Mouse (Mus musculus) neural tube, embryonic 14.5 days (tissue): ENCODE measurements around the gene Rasal1. TPM values are rescaled to one million over a fixed set of nuclear protein-coding genes. Genes with fewer than 3 reads are reported as not detected.
A peak's percentile ranks its signal among the peaks of the same experiment; 100 is the strongest.

ENCODE experiments used
- ATAC-seq: fragments of 200-750 bp; cut with Nextera tagmentation; 2 replicates; pipeline ENCODE4 v1.8.0; 2017; ENCODE audit warnings: low read depth, mild to moderate bottlenecking, moderate TSS enrichment, moderate library complexity
- H3K27ac ChIP-seq: fragments of 300-500 bp; sonication (generic); 2 replicates; pipeline ENCODE4 v1.5.1; 2014; ENCODE audit warnings: low read depth, mild to moderate bottlenecking, control low read depth, low read length, moderate library complexity, mixed read lengths
- H3K27me3 ChIP-seq: fragments of 300-500 bp; sonication (generic); 2 replicates; pipeline ENCODE4 v1.6.1; 2014; ENCODE audit warnings: low read length; ENCODE audit not compliant: control insufficient read depth, insufficient read depth
- H3K36me3 ChIP-seq: fragments of 300-500 bp; sonication (generic); 2 replicates; pipeline ENCODE4 v1.6.1; 2014; ENCODE audit warnings: low read length, mixed read lengths; ENCODE audit not compliant: control insufficient read depth, insufficient read depth
- H3K4me1 ChIP-seq: fragments of 300-500 bp; sonication (generic); 2 replicates; pipeline ENCODE4 v1.6.1; 2014; ENCODE audit warnings: low read length; ENCODE audit not compliant: control insufficient read depth, insufficient read depth
- H3K4me2 ChIP-seq: fragments of 300-500 bp; sonication (generic); 2 replicates; pipeline ENCODE4 v1.6.1; 2014; ENCODE audit warnings: mild to moderate bottlenecking, low read depth, low read length, control low read depth
- H3K4me3 ChIP-seq: fragments of 300-500 bp; sonication (generic); 2 replicates; pipeline ENCODE4 v1.5.1; 2014; ENCODE audit warnings: low read depth, low read length, control low read depth, mixed read lengths
- H3K9ac ChIP-seq: fragments of 300-500 bp; sonication (generic); replicated peaks from 2 replicates; pipeline ENCODE4 v1.6.1; 2014; ENCODE audit warnings: low read depth, mild to moderate bottlenecking, control low read depth, low read length, mixed read lengths
- H3K9me3 ChIP-seq: fragments of 300-500 bp; sonication (generic); 2 replicates; pipeline ENCODE4 v1.6.1; 2016; ENCODE audit warnings: low read length; ENCODE audit not compliant: control insufficient read depth
- WGBS: fragments of 180-500 bp; shearing (Covaris S2); extraction: QIAGEN DNeasy Blood & Tissue Kit; methylation state at CpG from one replicate; pipeline ENCODE4 v1.1.7; 2014; 5-methylcytosine and 5-hydroxymethylcytosine counted together
- polyA plus RNA-seq: library from polyadenylated mRNA; unstranded; fragments of >200 nt; fragmentation: Nextera tagmentation; extraction: Ambion mirVana; gene quantifications from 2 replicates; pipeline ENCODE4 v1.2.1, GENCODE M21; 2014

Rasal1 gene
- 0.13 and 0.33 TPM in 2 replicates for polyA plus RNA-seq

- H3K36me3 ChIP-seq = no peaks in the 10 kb centered on the region
- no peak within 1 kb of the TSS for H3K27ac ChIP-seq
- peak within 1 kb of the TSS; percentile 34 for H3K4me2 ChIP-seq
- H3K9ac ChIP-seq = no peak within 1 kb of the TSS
- H3K4me1 ChIP-seq = peaks cover 4% of the 10 kb centered on the region; the same call in 1 of the 2 replicates
- H3K27me3 ChIP-seq = peaks cover 22% of the 10 kb centered on the region
- peak; percentile 31; the same call in 1 of the 2 replicates for ATAC-seq
- no peaks in the 10 kb centered on the region for H3K9me3 ChIP-seq
- H3K4me3 ChIP-seq = no peak within 1 kb of the TSS
- WGBS = 2% methylated on average over 43 of the region's 53 CpGs
These were observed at the start of gene Rasal1 for GRCm38 (mm10) chr5:120648569-120649373. TSS of gene Rasal1 (plus strand) at chr5:120648812.

- Histone ChIP-seq H3K4me1 (no peaks in the 10 kb centered on the region), H3K27ac (no peak overlapping the region), H3K4me2 (no peak overlapping the region), H3K9me3 (no peaks in the 10 kb centered on the region), H3K9ac (no peak overlapping the region), H3K36me3 (no peaks in the 10 kb centered on the region), H3K27me3 (no peaks in the 10 kb centered on the region), H3K4me3 (no peak overlapping the region)
- WGBS = 93% methylated on average over 6 of the region's 6 CpGs
- no peak for ATAC-seq
These were observed 49.0 kb upstream of the Rasal1 start for GRCm38 (mm10) chr5:120599625-120600024.

- no peaks in the 10 kb centered on the region for H3K9me3 ChIP-seq
- H3K4me1 ChIP-seq = peaks cover 5% of the 10 kb centered on the region; the same call in 1 of the 2 replicates
- H3K27me3 ChIP-seq = no peaks in the 10 kb centered on the region
- 40% methylated on average over 11 of the region's 11 CpGs for WGBS
- no peak overlapping the region for H3K27ac ChIP-seq
- no peak overlapping the region for H3K4me2 ChIP-seq
- no peak overlapping the region for H3K9ac ChIP-seq
- ATAC-seq = no peak
- H3K4me3 ChIP-seq = no peak overlapping the region
- H3K36me3 ChIP-seq = no peaks in the 10 kb centered on the region
These were observed 47.5 kb upstream of the Rasal1 start for GRCm38 (mm10) chr5:120600946-120601668.

- WGBS = 94% methylated on average over 12 of the region's 12 CpGs
- no peaks in the 10 kb centered on the region for H3K36me3 ChIP-seq
- no peaks in the 10 kb centered on the region for H3K9me3 ChIP-seq
- H3K4me2 ChIP-seq = no peak overlapping the region
- peaks cover 5% of the 10 kb centered on the region; the same call in 1 of the 2 replicates for H3K4me1 ChIP-seq
- H3K4me3 ChIP-seq = no peak overlapping the region
- no peak for ATAC-seq
- H3K9ac ChIP-seq = no peak overlapping the region
- H3K27me3 ChIP-seq = no peaks in the 10 kb centered on the region
- no peak overlapping the region for H3K27ac ChIP-seq
These were observed 46.4 kb upstream of the Rasal1 start for GRCm38 (mm10) chr5:120602210-120602609.

- 65% methylated on average over 7 of the region's 7 CpGs for WGBS
- Histone ChIP-seq H3K36me3 (no peaks in the 10 kb centered on the region), H3K27ac (no peak overlapping the region), H3K27me3 (no peaks in the 10 kb centered on the region), H3K4me2 (no peak overlapping the region), H3K9ac (no peak overlapping the region), H3K4me1 (peaks cover 5% of the 10 kb centered on the region; the same call in 1 of the 2 replicates), H3K9me3 (no peaks in the 10 kb centered on the region), H3K4me3 (no peak overlapping the region)
- no peak for ATAC-seq
These were observed 45.1 kb upstream of the Rasal1 start for GRCm38 (mm10) chr5:120603515-120603914.

GRCm38 (mm10) chr5:120604839-120605238 is 43.8 kb upstream of the Rasal1 start:
- WGBS = under 1% methylated on average over 6 of the region's 6 CpGs
- no peak overlapping the region for H3K27ac ChIP-seq
- H3K4me2 ChIP-seq = peak overlapping the region; percentile 58
- H3K9me3 ChIP-seq = no peaks in the 10 kb centered on the region
- H3K4me3 ChIP-seq = peak overlapping the region; percentile 26; the same call in 1 of the 2 replicates
- ATAC-seq = peak; percentile 36; the same call in 1 of the 2 replicates
- H3K36me3 ChIP-seq = no peaks in the 10 kb centered on the region
- peak overlapping the region; percentile 39; the same call in 1 of the 2 replicates for H3K9ac ChIP-seq
- H3K4me1 ChIP-seq = peaks cover 7% of the 10 kb centered on the region; the same call in 1 of the 2 replicates
- no peaks in the 10 kb centered on the region for H3K27me3 ChIP-seq

GRCm38 (mm10) chr5:120605241-120605661 is 43.4 kb upstream of the Rasal1 start:
- Histone ChIP-seq H3K9me3 (no peaks in the 10 kb centered on the region), H3K9ac (peak overlapping the region; percentile 39; the same call in 1 of the 2 replicates), H3K36me3 (no peaks in the 10 kb centered on the region), H3K27ac (peak overlapping the region; percentile 64), H3K4me1 (peaks cover 7% of the 10 kb centered on the region; the same call in 1 of the 2 replicates), H3K27me3 (no peaks in the 10 kb centered on the region), H3K4me2 (peak overlapping the region; percentile 58), H3K4me3 (peak overlapping the region; percentile 26)
- peak; percentile 44 for ATAC-seq
- 4% methylated on average over 10 of the region's 10 CpGs for WGBS

- Histone ChIP-seq H3K36me3 (no peaks in the 10 kb centered on the region), H3K9me3 (no peaks in the 10 kb centered on the region), H3K4me3 (peak overlapping the region; percentile 26; the same call in 1 of the 2 replicates), H3K9ac (0 out of 2 replicates have a peak overlapping the region, but pooled peaks have one; percentile 39), H3K4me1 (peaks cover 8% of the 10 kb centered on the region), H3K4me2 (peak overlapping the region; percentile 58), H3K27ac (no peak overlapping the region), H3K27me3 (no peaks in the 10 kb centered on the region)
- WGBS = 1% methylated on average over 8 of the region's 8 CpGs
- ATAC-seq = peak; percentile 77
These were observed 42.9 kb upstream of the Rasal1 start for GRCm38 (mm10) chr5:120605688-120606087.
